Comparison of ENCODE assay signal across 21 mouse cellular contexts in the genomic region with DNA sequence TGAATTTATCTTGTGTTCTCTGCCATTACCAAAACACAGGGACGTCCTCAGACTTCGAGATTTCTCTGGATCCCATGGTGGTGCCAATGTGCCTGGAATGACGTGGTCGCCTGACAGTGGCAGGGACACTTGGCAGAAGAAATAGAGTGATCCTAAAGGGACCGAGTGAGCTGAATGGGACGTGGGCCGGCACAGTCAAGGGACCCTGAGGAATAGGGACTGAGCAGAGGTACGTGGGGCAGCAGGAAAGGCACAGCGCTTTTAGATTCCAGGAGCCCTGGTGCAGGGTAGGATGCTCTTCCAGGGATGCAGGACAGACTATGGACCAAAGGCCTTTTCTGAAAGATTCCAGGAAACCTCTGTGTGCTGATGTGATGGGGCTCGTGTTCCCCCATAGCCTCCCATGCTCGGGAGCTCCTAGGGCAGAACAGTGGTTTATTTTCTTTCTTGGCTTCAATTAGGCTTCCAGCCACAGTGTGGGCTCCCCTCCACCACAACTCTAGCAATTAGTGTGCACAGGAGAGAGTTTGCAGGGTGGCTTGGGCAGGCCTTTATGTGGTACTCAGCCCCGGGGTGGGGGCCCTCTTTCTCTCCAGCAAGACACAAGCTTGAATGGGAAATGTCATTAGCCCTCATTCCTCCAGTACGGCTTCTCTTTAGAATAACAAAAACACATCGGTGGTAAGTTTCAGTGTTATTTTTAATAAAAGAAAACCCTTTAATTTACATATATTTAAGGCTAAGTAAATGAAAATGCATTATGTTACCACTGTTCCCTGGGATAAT.
DNase-seq lines count a peak whose midpoint lies in the region; ATAC-seq lines count a peak whose summit lies in the region.
"Had no signal": no experiment of that assay in that cellular context is flagged by ENCODE, and none has a peak within 500 bp of the region (broad histone marks: within the 10 kb centered on the region; RNA-seq: fewer than 3 reads in every experiment).

No protein-coding gene starts in this region.

- H3K4me3 ChIP-seq in hindbrain, embryonic 10.5 days, result no peak overlapping the region
- H3K4me3 ChIP-seq in hindbrain, embryonic 11.5 days (ENCODE audit: low read depth, low read length), result no peak overlapping the region
- no peak overlapping the region for H3K4me3 ChIP-seq in hindbrain, embryonic 14.5 days (replicated peaks; ENCODE audit: low read length)
- H3K4me3 ChIP-seq: embryonic facial prominence, embryonic 13.5 days; heart, embryonic 10.5 days; left cerebral cortex, adult 2 months; limb, embryonic 12.5 days; stomach, embryonic 15.5 days had no signal

- DNase-seq in hindbrain, embryonic 10.5 days (ENCODE audit: low spot score), result no peak
- DNase-seq in hindbrain, embryonic 11.5 days (ENCODE audit: low spot score), result no peak
- peak; percentile 14 for DNase-seq in right cerebral cortex, postnatal 14 days
- DNase-seq in right cerebral cortex, adult 18-20 months, result no peak
- no peak for DNase-seq in hindbrain, embryonic 14.5 days (ENCODE audit: low spot score)
- DNase-seq in lung, adult 18-20 months, result no peak
- DNase-seq in embryo, embryonic 9.5 days (ENCODE audit: extremely low spot score), result no peak
- DNase-seq in urinary bladder, adult 18-20 months (ENCODE audit: low spot score in 2 of 2), result no peak
- DNase-seq: adrenal gland, postnatal 14 days; cerebellum, postnatal 25 days; gastrocnemius, postnatal 14 days; heart, postnatal 14 days; kidney, postnatal 10 days; lung, postnatal 14 days had no signal

- no peak overlapping the region for H3K4me2 ChIP-seq in hindbrain, embryonic 11.5 days (replicated peaks; ENCODE audit: low read depth, low read length)
- H3K4me2 ChIP-seq in hindbrain, embryonic 14.5 days (replicated peaks), result no peak overlapping the region
- H3K4me2 ChIP-seq: embryonic facial prominence, embryonic 13.5 days; limb, embryonic 12.5 days; stomach, embryonic 15.5 days had no signal

- ATAC-seq in hindbrain, embryonic 11.5 days (ENCODE audit: low FRiP score), result no peak
- peak; percentile 62; the same call in 1 of the 2 replicates for ATAC-seq in hindbrain, embryonic 14.5 days (ENCODE audit: low FRiP score)
- ATAC-seq: intestine, embryonic 16.5 days had no signal

- peaks cover 78% of the 10 kb centered on the region for H3K27me3 ChIP-seq in hindbrain, embryonic 10.5 days (ENCODE audit: insufficient read depth, poor library complexity, severe bottlenecking)
- H3K27me3 ChIP-seq in hindbrain, embryonic 11.5 days (ENCODE audit: control insufficient read depth, insufficient read depth, low read length), result peaks cover 16% of the 10 kb centered on the region
- peaks cover 27% of the 10 kb centered on the region for H3K27me3 ChIP-seq in hindbrain, embryonic 14.5 days (ENCODE audit: control insufficient read depth, insufficient read depth, low read length)

- H3K36me3 ChIP-seq in hindbrain, embryonic 10.5 days, result no peaks in the 10 kb centered on the region
- H3K36me3 ChIP-seq in hindbrain, embryonic 11.5 days (ENCODE audit: control insufficient read depth, insufficient read depth, low read length), result no peaks in the 10 kb centered on the region
- H3K36me3 ChIP-seq in hindbrain, embryonic 14.5 days (replicated peaks; ENCODE audit: control insufficient read depth, insufficient read depth), result no peaks in the 10 kb centered on the region
- H3K36me3 ChIP-seq: embryonic facial prominence, embryonic 13.5 days; heart, embryonic 10.5 days; limb, embryonic 12.5 days; stomach, embryonic 15.5 days had no signal

- H3K27ac ChIP-seq in hindbrain, embryonic 10.5 days, result peak overlapping the region; percentile 12; the same call in 1 of the 2 replicates
- H3K27ac ChIP-seq in hindbrain, embryonic 11.5 days (ENCODE audit: low read depth, low read length), result no peak overlapping the region
- peak overlapping the region; percentile 5; the same call in 1 of the 2 replicates for H3K27ac ChIP-seq in hindbrain, embryonic 14.5 days
- H3K27ac ChIP-seq: embryonic facial prominence, embryonic 13.5 days; heart, embryonic 10.5 days; left cerebral cortex, adult 2 months; limb, embryonic 12.5 days; liver, embryonic 14.5 days; stomach, embryonic 15.5 days had no signal

- peaks cover 36% of the 10 kb centered on the region for H3K4me1 ChIP-seq in hindbrain, embryonic 10.5 days (replicated peaks)
- H3K4me1 ChIP-seq in hindbrain, embryonic 11.5 days (replicated peaks; ENCODE audit: control insufficient read depth, insufficient read depth, low read length), result 0 out of 2 replicates have a peak, but pooled peaks cover 6% of the 10 kb centered on the region
- H3K4me1 ChIP-seq in hindbrain, embryonic 14.5 days (replicated peaks; ENCODE audit: control insufficient read depth, insufficient read depth, low read length), result no peaks in the 10 kb centered on the region
- H3K4me1 ChIP-seq: heart, embryonic 10.5 days; stomach, embryonic 15.5 days had no signal

- no peaks in the 10 kb centered on the region for H3K9me3 ChIP-seq in hindbrain, embryonic 10.5 days
- no peaks in the 10 kb centered on the region for H3K9me3 ChIP-seq in hindbrain, embryonic 11.5 days (ENCODE audit: control insufficient read depth, low read length)
- no peaks in the 10 kb centered on the region for H3K9me3 ChIP-seq in hindbrain, embryonic 14.5 days (ENCODE audit: control insufficient read depth, low read length)
- H3K9me3 ChIP-seq: embryonic facial prominence, embryonic 13.5 days; heart, embryonic 10.5 days; limb, embryonic 12.5 days; stomach, embryonic 15.5 days had no signal

- H3K9ac ChIP-seq in hindbrain, embryonic 11.5 days (ENCODE audit: low read depth, low read length), result no peak overlapping the region
- no peak overlapping the region for H3K9ac ChIP-seq in hindbrain, embryonic 14.5 days
- H3K9ac ChIP-seq: embryonic facial prominence, embryonic 13.5 days; limb, embryonic 12.5 days; liver, embryonic 14.5 days; stomach, embryonic 15.5 days had no signal

- 66% methylated on average over 14 of the region's 14 CpGs for WGBS in hindbrain, embryonic 10.5 days
- WGBS in hindbrain, embryonic 11.5 days, result 63% methylated on average over 14 of the region's 14 CpGs
- 53% methylated on average over 14 of the region's 14 CpGs for WGBS in hindbrain, embryonic 14.5 days
